Mouse (Mus musculus): Measurements from ENCODE around the gene Gm20870. TPM values are rescaled to one million over a fixed set of nuclear protein-coding genes. Genes with fewer than 3 reads are reported as not detected.

Gene Gm20870
- not detected for total RNA-seq (2023)

DNA sequence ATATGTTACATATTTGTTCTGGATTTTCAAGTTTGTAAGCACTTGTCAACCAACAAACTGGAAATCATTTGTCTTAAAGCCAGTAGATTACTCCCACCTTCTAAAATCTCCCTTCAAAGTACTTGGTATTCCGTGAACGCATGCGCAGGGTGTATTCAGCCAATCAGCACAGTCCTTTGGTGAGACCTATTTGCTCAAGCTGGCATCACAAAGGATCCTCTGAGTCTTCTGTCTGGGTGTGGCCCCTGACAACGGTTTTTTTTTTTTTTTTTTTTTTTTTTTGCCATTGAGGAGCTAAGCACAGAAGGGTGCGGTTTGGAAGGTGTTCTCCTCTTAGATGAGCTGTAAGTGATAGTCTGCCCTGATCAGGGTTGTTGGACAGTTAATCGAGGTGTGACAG, at the start of gene Gm20870:
TSS of gene Gm20870 (plus strand) at position 301 of the 400 bp plus-strand sequence.

Other genes starting within 250 kb of the Gm20870 start
- not detected for gene Gm20869, start 222.6 kb upstream of the Gm20870 start, total RNA-seq (2023)

Measured in CD4-positive naive resting alpha-beta T cell, adult 76 days (primary cell).